Mouse (Mus musculus) neutrophil, adult 65 days (primary cell): ENCODE measurements around the gene Map3k7cl. TPM values are rescaled to one million over a fixed set of nuclear protein-coding genes. Genes with fewer than 3 reads are reported as not detected.

Experiments used
- total RNA-seq: library from RNA; stranded (reverse); gene quantifications from 2 replicates; pipeline ENCODE4 v1.2.4, GENCODE M21; 2023

Map3k7cl gene
- not detected in 2 replicates for total RNA-seq

DNA sequence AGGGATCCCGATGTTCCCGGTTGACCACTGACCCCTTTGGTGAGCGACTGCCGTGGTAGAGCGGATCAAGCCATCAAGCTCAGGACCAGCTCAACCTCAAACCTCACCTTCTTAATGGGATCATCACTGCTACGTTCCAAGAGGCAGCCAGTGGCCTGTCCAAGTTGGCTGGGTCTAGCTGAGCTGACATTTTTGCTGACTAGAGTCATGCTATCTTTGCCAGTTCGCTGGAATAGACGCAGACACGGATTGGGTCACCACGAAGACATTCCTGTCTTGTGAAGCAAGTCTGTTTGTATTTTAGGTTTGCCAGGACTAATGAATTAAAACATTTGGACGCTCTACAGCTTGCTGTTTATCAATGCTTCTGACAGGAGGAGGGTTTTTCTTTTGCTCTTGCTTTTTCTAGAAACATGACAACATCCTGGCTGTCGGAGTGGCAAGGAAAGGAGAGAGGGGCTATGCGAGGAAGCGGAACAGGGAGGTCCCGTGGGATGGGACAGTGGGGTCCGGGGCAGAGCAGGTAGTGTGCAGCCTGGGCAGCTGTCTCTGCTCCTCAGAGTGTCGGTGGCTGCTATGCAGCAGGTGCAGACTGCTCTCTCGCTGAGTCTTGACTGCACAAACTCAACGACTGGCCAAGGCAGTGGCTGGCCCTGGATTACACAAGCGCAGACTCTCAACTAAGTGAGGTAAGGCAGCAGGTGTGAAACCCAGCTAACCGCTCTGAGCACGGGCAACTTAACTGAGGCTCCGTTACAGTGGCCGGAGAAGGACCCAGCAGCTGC, at the start of gene Map3k7cl:
Gene Map3k7cl (plus strand): TSS at position 424 of the 785 bp plus-strand sequence.

Other genes with a start within 250 kb of the Map3k7cl start
- 2.3 and 2.7 TPM in 2 replicates for gene N6amt1, start 199.1 kb upstream of the Map3k7cl start, total RNA-seq
- 23.8 and 30.3 TPM in 2 replicates for gene Ltn1, start 120.7 kb upstream of the Map3k7cl start, total RNA-seq
- gene Rwdd2b, start 112.8 kb upstream of the Map3k7cl start, total RNA-seq: 3.1 and 5.2 TPM in 2 replicates
- 96.3 and 114 TPM in 2 replicates for gene Usp16, start 98.6 kb upstream of the Map3k7cl start, total RNA-seq
- gene Cct8, start 57.5 kb upstream of the Map3k7cl start, total RNA-seq: 87.4 and 88.1 TPM in 2 replicates
- gene Bach1, start 145.6 kb downstream of the Map3k7cl start, total RNA-seq: 90.1 and 103 TPM in 2 replicates